Mouse (Mus musculus): Measurements from ENCODE around the gene Ttc17.
"Not testable (repeated sequence)": the region's sequence is repeated elsewhere in the genome, so short reads cannot be mapped to it uniquely, and the experiment has no call there.

The Ttc17 gene

DNA sequence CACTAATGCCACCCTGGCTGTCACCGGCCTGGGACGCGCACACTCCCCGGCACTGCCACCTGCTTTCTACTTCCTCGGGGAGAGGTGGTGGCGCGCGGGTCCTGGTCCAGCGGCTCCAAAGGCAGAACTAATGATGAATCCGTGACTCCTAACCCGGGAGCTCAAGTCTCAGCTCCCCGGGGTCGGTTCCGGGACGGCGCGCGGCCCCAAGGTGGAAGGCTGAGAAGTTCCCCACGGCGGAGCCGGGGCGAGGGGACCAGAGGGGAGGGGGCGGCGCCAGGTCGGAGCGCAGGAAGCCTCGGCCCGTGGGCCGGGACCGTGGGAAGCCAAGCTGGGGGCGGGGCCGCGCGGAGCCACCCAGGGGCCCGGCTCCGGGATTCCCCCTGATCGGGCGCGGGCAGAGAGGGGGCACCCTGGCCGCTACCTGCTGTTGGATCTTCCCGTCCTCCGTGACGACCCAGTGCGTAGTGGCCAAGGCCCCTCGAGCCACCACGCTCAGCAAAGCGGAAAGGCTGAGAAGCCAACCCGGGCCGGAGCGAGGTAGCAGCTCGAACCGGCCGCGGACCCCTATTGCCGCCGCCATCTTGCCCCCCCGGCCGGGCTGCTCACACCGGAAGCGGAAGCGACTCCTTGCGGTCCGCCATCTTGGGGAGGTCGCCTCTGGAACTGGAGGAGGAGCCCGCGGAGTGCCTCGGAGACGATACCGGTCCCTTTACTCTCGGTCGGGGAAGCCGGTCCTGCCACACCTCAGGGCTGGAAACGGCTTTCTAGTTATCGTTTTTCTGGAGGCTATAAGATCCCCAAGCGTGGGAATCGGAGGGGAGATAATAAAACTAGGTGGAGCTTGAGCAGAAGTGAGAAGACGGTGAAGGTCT lies at the start of gene Ttc17:
TSS of gene Ttc17 (minus strand) at position 607 of the 875 bp plus-strand sequence.
- DNase-seq (ENCODE audit: inconsistent age in 2 of 2, low spot score in 1 of 2), result peak; percentile 92 to 97

DNA sequence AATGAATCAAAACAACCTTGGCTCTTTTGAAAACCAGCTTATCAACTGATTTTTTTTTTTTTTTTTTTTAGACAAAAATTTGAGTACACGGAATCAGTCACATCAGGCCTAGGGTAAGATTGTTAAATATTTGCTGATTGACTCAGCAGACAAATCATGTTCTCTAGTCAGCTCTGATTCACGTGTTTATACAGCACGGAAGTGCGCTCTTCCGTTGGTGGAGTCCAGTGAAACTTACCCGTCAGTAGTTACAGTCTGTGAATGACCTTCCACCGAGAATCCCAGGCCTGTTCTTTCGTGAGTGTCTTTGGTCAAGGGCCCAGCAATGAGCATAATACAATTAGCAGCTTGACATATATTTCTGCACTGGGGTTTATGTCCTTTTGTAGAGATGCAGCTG lies 43.2 kb upstream of the Ttc17 start:
- peak in 1 of 2 experiments; percentile 39 for DNase-seq (ENCODE audit: inconsistent age in 2 of 2, low spot score in 1 of 2)

DNA sequence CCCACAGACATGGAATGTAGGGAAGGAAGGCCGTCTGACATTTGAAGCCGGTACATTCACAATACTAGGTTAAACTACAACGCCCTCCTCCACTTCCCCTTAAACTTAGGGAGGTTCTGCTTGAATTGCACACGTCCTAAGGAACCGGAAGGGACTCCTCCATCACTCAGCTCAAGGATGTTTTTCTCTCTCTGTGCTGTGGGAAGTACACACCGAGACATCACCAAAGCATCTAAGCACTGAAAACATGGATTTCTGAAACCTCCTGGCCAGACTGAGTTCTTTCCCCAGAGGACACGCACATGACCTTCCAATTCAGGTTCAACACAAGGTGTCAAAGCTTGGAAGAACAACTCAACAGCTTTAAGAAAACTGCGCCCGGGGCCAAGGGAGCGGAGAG lies 30.5 kb upstream of the Ttc17 start:
- DNase-seq (ENCODE audit: inconsistent age in 2 of 2, low spot score in 1 of 2), result peak in 1 of 2 experiments; percentile 70

DNA sequence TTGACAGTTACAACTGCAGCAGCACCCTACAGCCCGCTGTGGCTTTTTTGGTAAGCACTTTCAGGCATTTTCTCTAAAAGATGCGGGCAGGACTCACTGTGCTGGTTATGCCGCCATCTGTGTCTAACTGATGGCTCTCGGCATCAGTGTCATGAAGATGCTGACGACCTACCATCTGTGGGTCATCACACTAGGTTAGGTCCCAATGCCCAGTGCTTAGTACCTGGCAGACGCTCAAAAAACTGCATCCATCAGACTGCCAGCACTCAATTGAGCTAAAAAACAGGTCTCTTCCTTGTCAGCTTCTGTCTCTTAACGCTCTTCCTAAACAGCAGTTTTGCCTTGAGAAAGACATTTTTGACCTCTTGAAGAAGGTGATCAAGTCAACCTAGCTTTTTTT lies 29.0 kb upstream of the Ttc17 start:
- peak in 1 of 2 experiments; percentile 22 for DNase-seq (ENCODE audit: inconsistent age in 2 of 2, low spot score in 1 of 2)

- DNase-seq (ENCODE audit: inconsistent age in 2 of 2, low spot score in 1 of 2), result peak in 1 of 2 experiments; percentile 35
Observed at GRCm38 (mm10) chr2:94434833-94435232, 28.3 kb upstream of the Ttc17 start.

DNA sequence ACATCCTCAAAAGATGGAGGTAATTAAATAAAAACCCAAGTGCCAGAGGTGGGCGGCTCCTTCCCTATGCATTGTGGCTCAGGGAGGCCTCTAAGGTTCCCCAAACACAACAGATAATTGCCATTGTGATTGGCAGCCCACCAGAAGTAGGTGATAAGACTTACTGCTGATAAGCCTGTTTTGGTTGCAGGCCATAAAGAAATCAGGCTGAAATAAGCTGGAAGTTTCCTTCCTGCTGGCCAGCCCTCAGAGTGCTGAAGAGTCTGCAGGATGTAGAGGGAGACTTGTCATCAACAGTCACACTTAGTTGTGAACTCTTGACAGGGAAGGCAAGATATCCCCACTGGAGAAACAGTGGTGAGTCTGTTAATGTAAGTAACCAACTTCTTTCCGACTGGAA lies 25.7 kb upstream of the Ttc17 start:
- no peak for DNase-seq (ENCODE audit: inconsistent age in 2 of 2, low spot score in 1 of 2)

GRCm38 (mm10) chr2:94428456-94428855 lies 22.0 kb upstream of the Ttc17 start:
- DNase-seq (ENCODE audit: inconsistent age in 2 of 2, low spot score in 1 of 2), result peak; percentile 34 to 57

DNA sequence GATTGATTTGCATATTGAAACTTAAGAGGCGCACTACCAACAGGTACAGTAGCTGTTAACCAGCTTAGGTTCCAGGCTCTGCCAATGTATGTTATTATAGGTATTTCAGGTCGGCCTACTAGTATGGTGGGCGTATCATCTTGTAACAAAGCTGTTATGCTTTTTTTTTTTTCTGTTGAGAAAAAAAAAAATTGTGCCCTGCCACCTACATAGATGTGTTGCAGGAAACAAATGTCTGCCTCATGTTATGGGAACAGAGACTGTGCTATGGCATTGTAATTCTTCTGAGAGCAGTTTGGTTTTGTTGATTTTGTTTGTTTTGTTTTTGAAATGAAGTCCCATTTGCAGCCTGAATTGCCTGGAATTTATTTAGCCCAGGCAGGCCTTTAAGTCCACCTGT lies 952 bp upstream of the Ttc17 start:
- no peak for DNase-seq (ENCODE audit: inconsistent age in 2 of 2, low spot score in 1 of 2)

GRCm38 (mm10) chr2:94407021-94407420 lies 532 bp upstream of the Ttc17 start:
- DNase-seq (ENCODE audit: inconsistent age in 2 of 2, low spot score in 1 of 2), result peak in 1 of 2 experiments; percentile 63

DNA sequence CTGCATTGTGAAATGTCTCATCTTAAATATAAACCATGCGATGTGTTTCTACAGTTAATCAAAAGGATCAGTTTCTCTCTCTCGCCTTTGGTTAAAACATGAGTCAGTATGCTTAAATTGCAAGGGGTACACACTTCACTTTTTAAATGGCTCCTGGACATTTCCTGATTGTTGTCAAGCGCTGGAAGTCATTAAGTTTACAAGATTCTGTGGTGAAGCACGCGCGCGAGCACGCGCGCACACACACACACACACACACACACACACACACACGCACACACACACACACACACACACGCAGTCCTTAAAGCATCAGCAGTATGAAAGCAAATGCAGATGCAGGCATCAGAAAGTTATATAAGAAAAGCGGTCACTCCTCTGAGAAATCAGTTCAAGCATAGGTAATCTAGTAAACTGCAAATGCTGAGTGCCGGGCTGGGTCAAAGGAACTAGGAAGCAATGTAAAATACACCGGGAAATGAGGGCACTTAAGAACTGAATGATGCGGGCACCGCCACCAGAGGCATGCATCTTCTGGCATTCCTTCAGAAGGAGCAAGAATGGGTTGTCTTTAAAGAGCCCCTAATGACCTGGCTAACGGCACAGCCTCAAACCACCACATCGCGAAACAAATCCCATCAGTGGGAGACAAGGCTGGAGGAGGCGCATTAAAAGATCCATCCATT lies 949 bp downstream of the Ttc17 start:
- DNase-seq (ENCODE audit: inconsistent age in 2 of 2, low spot score in 1 of 2), result no peak

DNA sequence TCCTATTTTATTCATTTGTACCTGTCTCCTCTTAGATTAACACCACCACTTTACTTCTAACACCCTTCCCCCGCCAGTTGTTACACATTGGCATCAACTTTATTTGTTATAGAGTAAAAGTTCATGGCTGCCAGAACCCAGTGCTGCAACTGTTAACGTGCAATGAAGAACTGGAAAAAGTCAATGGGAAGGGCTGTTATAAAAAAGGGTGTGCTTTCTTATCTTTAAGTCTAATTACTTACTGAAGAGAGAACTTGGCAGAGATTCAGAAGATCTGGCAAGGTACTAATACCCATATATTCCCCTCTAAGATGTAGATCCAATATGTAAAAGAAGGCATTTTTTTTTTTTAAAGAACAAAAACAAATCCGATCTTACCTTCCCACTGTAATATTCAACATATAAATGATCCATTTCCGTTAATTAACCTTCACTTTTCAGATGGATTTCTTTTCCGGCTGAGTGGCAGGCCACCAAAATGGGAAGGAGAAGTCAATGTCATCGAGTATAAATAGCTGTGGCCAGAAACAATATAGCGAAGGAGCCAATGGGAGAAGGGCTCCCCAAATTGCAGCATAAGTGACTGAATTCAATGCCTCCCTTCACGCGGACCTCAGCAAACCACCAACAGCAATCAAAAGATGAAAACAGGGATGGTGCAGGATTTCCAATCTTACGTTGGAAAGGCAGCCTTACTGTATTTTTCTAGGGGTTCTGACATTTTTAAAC lies 1.8 kb downstream of the Ttc17 start:
- no peak for DNase-seq (ENCODE audit: inconsistent age in 2 of 2, low spot score in 1 of 2)

GRCm38 (mm10) chr2:94402561-94402960 lies 3.9 kb downstream of the Ttc17 start:
- no peak for DNase-seq (ENCODE audit: inconsistent age in 2 of 2, low spot score in 1 of 2)

GRCm38 (mm10) chr2:94402096-94402495 lies 4.4 kb downstream of the Ttc17 start:
- no peak for DNase-seq (ENCODE audit: inconsistent age in 2 of 2, low spot score in 1 of 2)

DNA sequence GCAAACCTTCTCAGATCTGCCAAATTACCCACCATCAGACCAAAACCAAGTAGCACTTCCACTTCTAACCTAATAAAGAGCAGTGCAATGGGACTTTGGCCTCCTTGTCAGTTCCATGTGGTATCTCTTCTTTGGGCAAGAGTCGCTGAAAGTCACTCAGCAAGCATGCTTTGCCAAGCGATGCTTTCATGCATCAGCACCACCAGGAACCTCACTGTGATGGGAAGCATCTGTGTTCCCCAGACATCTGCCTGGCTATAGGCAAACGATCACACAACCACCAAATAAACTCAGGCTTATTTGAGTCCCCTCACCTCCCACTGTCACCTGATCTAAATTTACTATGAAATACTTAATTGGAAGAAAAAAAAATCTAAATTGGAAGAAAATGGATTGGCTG lies 5.5 kb downstream of the Ttc17 start:
- no peak for DNase-seq (ENCODE audit: inconsistent age in 2 of 2, low spot score in 1 of 2)

- peak in 1 of 2 experiments; percentile 47 for DNase-seq (ENCODE audit: inconsistent age in 2 of 2, low spot score in 1 of 2)
Observed at GRCm38 (mm10) chr2:94398138-94398970, 8.1 kb downstream of the Ttc17 start.

- no peak for DNase-seq (ENCODE audit: inconsistent age in 2 of 2, low spot score in 1 of 2)
Observed at GRCm38 (mm10) chr2:94397453-94397852, 9.0 kb downstream of the Ttc17 start.

GRCm38 (mm10) chr2:94396325-94396724 lies 10.2 kb downstream of the Ttc17 start:
- peak in 1 of 2 experiments; percentile 37 for DNase-seq (ENCODE audit: inconsistent age in 2 of 2, low spot score in 1 of 2)

- DNase-seq (ENCODE audit: inconsistent age in 2 of 2, low spot score in 1 of 2), result not testable (repeated sequence)
Observed at GRCm38 (mm10) chr2:94391127-94391526, 15.4 kb downstream of the Ttc17 start.

DNA sequence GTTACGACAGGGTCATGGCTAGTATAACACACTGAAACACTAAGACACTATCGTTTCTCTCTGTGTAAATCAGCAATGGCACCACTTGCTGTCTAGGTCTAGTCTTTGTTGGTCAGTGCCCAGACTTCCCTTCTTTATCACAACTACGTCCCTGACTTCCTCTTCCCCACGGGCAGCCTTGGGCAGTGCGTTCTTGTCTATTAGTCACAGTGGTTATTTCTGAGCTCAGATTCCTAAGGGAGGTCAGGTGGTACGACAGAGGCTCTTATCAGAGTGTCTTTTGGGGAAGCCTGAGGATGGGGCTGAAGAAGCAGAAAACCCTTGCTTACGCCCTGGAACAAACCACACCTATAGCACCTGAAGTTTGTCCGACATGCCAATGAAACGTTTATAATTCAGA lies 17.5 kb downstream of the Ttc17 start:
- DNase-seq (ENCODE audit: inconsistent age in 2 of 2, low spot score in 1 of 2), result peak; percentile 47 to 66

GRCm38 (mm10) chr2:94387846-94388245 lies 18.6 kb downstream of the Ttc17 start:
- peak in 1 of 2 experiments; percentile 15 for DNase-seq (ENCODE audit: inconsistent age in 2 of 2, low spot score in 1 of 2)

GRCm38 (mm10) chr2:94384483-94384882 lies 22.0 kb downstream of the Ttc17 start:
- not testable (repeated sequence) for DNase-seq (ENCODE audit: inconsistent age in 2 of 2, low spot score in 1 of 2)

Measured in adrenal gland, adult (tissue).